Mouse (Mus musculus) adrenal gland, postnatal 36 days (tissue): ENCODE data around the gene Flcn. TPM values are rescaled to one million over a fixed set of nuclear protein-coding genes. Genes with fewer than 3 reads are reported as not detected.

Experiments
- DNase-seq, 2 experiments: peaks; one replicate each; pipeline ENCODE4 v3.0.0; 2021; ENCODE audit warnings: mixed read lengths in 1 of 2
- total RNA-seq, 2 experiments: library from RNA; stranded (reverse); gene quantifications; 2 replicates each; pipeline ENCODE4 v1.2.3; 2021

The Flcn gene
- total RNA-seq, 2 experiments from 2014 or later: 46.9 to 101 TPM

DNA sequence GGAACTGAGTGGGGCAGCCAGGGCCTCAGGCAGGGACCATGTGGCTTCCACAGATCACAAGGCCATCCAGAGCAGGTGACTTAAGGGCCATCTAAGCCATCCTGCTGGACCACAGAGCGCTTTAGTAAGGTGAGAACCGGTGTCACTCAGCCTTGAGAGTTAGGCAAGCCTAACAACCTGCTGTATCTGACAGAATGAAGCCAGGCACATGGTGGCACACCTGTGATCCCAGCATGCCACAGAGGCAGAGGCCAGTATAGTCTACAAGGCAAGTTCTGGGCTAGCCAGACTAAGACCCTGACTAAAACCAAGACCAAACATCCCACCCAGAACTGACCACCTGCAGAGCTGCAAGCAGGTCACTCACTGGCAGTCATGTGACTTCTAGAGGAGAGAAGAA is 4.2 kb downstream of the Flcn start:
- DNase-seq: no peak

DNA sequence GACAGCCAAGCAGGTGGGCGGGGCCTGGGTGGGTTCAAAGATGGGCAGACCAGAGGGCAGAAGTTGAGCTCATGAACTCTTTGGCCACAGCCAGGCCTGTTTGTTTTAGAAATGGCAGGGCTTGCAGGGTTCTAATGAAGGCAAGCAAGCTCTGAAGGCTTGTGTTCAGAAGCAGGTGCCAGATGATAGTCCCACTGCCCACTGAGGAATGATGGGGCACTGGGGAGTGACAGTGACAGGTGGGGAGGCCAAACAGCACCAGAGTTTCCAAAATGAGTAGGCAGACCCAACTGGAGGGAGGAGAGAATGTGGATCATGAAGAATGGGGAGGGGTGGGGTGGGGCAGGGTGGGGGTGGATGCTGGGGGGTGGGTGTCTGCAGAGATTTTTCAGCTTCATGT is 4.6 kb downstream of the Flcn start:
- no peak for DNase-seq

DNA sequence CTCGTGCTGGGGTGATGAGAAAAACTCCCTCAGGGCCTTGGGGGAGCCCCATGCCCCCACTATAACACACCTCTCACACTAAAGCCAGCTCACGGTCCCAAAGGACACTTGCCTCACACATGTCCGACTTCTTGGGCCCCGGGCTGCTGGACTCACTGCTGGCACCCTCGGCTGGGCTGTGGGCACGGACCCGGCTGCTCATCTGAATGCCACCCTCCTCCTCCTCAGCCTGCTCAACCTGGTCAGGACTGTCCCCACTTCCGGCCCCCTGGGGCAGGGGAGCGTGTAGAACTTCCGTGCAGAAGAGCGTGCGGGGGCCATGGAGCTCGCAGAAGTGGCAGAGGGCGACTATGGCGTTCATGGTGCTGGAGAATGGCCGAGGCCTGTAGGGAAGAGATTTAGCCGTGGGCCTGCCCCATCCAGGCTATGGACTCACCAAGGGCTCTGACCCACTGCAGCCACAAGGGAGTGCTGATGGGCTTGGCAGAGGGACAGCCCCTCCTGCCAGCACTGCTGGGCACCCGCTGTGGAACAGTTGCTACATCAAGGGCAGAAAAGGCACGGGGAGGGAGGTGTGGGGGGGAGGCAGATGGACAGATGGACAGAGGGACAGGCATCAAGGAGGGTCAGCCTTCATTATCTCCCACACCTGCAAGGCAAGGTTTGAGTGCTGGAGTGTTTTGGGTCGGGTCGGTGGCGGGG is 5.3 kb downstream of the Flcn start:
- peak; percentile 37 to 60 for DNase-seq

DNA sequence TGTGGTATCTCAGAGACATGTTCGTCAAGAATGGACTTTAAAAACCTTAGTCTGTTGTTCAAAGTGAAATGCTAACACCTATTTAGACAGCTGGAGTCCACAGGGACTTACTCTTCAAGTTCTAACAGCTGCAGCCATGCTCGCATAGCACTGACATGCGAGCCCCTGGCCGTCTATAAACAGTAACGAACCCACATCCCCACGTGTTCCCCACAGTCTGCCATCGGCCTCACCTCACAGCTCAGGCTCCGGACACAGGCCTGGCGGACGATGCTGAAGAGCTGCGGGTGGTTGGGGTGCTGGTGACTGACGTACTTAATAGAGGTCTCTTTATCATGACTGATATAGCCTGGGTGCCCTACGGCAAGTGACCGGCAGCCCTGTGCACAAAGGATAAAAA is 6.3 kb downstream of the Flcn start:
- DNase-seq: no peak

DNA sequence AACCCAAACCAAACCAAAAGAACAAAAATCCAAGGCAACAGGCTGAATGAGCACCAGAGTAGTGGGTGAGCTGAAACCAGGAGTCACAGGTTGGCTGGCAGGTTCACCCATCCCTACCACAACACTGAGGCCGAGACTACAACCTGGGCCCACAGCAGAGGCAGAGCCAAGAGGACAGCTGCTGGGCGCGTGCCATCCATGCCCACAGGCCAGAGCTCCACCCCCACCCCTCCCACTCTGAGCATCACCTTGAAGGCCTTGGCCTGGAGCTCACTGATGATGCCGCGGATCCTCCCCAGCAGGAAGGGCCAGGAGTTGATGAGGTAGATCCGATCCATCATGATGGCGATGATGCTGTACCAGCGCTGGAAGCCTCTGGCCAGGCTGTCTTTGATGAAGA is 7.9 kb downstream of the Flcn start:
- no peak for DNase-seq

DNA sequence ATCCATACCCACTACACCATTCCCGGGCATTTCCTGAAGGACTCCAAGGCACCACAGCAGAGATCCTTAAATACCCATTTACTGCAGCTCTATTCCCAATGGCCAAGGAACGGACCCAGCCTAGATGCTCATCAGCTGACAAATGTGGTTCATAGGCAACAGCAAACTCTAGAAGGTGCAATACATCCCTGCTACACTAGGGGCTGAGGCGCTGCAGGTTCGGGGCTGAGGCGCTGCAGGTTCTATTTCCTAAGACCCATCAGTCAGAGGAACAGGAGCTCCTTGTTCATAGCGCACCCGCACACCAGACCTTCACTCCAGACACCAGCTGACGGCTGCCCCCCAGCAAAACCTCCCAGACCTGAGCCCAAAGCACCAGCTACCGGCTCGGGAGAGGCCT is 9.4 kb downstream of the Flcn start:
- DNase-seq: no peak

DNA sequence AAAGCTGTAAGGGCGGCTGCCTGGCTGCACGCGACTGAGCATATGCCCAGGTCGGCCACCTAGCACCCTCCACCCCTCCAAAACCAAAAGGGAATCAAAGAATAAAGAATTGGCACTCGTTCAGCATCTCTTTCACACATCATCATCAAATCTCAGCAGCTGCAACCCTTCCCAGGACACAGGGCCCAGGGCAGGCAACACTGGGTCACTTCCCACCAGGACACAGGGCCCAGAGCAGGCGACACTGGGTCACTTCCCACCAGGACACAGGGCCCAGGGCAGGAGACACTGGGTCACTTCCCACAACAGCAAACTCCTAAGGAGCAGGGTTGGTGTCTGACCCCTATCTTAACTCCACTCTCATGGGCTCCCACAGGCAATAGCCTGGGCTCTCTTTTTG is 16.4 kb downstream of the Flcn start:
- no peak for DNase-seq

DNA sequence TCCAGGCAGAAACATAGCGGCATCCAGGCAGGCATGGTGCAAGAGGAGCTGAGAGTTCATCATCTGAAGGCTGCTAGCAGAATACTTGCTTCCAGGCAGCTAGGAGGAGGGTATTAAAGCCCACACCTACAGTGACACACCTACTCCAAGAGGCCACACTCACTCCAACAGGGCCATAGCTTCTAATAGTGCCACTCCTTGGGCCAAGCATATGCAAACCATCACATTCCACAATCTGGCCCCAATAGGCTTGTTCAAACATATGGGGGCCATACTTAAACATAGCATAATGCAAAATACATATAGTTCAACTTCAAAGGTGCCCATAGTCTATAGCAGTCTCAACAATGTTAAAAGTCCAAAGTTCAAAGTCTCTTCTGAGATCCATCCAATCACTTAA is 20.5 kb downstream of the Flcn start:
- DNase-seq: no peak

DNA sequence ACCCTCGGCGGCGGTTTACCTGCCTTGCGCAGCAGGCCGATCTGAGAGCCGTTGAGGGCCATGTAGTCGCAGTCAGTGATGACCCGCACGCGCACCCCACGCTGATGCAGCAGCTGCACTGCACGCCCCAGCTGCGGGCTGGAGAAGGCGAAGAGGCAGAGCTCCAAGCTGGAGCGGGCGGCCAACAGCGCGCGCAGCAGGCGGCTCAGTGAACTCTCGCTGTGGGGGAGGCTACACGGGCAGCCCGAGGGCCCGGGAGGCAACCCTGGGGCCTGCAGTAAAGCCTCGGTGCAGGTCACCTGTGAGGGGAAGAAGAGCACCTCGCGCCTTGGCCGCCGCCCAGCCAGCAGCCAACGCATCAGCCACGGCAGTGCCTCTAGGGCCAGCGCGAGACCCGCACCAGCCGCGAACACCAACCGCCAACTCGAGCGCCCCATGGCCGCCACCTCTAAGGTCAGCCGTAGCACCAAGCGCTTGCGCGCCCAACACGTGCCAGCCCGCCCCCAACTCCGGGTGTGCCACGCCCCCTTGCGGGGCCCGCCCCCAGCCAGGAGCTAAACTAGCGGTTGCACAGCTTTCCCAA is 22.5 kb downstream of the Flcn start, which contains the start of gene Pld6:
Pld6 (minus strand) TSS at position 447 of the 583 bp plus-strand sequence.
- peak; percentile 74 to 84 for DNase-seq

DNA sequence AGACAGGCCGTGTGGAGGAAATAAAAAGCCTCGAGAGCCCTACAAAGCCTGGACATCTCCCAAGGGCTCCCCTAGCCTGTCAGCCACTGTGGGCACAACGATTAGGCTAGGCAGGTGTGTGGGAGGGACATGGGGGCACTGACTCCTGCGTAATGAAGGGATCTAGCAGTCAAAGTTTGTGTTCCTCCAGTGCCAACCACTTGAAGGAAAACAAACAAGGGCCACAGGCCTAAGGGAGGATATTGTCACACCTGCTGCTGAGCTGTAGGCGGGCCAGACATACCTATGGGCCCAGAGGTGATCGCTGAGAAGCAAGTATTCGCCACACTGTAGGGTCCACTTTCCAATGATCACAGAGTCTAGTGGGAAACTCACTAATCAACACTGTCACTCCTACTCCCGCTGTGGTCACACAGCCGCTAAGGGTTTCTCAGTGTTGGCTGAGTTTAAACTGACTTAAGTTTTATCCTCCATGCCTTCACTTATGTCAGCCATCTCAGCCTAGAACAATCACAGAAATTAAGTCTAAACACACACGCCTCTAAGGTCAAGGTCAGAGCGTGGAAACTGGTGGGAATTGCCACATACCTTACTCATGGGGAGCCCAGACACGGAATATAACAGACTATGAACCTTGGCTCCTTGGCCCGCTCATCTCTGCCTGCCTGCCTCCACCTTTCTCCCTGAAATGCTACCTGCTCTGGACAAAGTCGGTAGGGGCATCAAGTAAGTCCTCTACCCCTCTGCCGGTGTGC is 23.2 kb downstream of the Flcn start:
- peak in 1 of 2 experiments; percentile 29 for DNase-seq

DNA sequence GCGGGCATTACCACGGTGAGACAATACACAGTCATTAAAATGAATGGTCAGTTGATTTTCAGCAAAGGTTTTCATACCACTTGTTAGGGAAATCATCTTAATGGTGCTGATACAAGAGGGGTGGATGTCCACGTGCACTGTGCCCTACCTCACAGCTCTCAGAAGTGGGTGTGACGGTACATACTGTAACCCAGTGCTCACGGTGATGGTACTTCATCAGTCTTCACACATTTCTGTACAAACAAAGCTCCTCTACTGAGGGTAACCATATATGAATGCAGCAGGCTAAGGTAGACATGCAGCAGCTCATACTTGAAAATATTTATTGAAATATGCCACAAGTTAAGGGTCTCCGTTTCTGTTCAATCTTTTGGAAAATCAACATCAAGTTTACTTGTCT is 26.2 kb downstream of the Flcn start:
- no peak for DNase-seq

DNA sequence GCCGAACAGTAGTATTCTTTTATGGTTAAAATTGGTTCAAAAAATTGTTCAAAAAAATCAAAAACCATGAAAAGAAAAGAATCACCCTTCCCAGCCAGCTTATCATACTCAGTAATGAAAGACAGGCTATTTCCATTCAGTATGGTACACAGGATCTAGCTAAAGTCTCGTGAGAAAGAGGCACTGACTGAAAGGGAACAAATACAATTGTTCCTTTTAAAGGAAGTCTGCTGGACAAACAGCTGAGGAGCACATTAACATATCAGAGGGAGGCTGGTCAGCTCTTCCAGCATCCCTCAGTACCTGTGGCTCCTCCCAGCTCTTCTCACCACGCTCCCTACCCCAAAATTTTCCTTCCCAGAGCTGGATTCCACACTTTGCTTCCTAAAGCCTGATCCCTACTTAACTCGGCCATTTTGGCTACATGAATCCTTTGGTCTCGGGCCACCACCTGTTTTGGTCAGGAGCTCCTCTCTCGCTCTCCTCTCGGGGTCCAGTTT is 27.7 kb downstream of the Flcn start:
- no peak for DNase-seq

DNA sequence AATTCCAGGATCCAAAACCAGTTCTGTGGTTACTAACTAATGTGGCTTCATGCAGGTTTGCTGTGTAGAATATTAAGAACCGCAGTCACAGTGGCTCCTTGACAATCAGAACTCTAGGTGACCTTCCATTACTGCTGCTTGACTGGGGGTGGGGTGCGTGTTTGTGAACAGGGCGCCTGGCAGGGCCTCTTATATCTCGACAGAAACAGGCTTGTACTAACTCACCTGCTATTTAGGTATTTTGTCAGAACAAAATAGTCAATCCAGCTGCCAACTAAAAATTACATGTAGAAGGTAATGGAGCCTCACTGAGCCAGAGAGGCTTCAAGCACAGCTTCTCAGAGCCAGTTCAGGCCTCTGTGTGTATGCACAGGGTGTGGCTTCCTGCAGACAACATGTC is 29.6 kb downstream of the Flcn start:
- DNase-seq: no peak

DNA sequence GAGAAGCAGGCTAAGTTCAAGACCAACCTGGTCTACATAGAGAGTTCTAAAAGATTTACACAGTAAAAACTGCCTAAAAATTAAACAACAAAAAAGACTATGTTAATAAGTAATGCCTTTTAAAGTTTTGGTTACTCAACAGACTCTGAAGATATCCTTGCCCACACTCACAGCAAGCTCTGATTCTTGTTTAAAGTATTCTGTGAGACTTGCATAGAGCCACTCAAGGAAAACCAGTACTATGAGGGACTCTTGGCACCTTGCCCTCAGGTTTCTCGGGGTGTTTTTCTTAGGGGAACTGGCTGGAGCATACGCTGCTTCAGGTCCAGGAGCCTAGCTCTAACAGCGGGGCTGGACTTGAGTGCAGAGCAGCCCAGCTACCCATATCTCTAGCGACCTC is 30.4 kb downstream of the Flcn start:
- DNase-seq: no peak

DNA sequence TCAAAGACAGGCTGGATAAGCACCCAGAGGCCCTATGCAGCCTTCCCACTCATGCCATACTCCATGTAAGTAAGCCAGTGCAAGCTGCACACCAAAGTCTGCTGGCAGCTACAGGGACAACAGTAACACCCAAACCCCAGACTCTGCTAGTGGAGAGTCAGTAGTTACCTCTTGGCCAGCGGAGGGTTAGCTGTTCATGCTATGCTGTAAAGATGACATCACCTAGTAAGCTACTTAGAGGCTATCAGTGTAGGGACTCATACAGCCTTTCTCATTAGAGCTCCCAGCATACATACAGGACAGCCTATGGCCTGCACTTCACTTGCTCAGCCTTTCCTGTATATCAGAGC is 31.0 kb downstream of the Flcn start:
- DNase-seq: no peak

DNA sequence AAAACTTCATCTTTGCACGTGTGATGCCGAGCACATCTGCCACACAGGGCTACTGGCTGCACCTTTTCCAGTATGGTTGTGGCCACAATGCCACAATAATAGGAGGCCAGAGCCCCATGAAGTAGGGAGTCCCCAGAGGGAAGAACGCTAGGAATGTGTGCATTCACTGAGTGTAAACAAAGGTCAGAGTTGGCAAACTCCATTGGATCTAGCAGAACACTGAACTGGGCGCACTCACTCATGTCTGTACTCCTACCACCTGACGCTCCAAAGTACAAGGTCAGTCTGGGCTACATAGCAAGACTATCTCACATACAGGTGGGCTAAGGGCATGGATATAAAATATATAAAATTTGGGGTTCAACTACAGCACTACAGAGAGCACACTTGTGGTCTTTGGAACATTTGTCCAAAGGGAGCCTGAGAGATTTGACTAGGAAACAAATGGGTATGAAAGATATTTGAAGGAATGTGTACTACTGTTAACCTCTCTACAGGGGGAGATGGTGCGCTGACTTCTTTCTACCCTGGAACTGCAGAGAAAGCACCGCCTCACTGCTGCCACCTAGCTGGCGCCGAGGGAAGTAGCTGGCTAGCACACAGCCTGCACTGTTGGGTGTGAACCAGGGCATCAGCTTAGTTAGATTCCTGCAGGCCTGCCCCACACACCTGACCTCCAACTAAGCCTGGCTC is 31.5 kb downstream of the Flcn start:
- peak; percentile 83 to 90 for DNase-seq

DNA sequence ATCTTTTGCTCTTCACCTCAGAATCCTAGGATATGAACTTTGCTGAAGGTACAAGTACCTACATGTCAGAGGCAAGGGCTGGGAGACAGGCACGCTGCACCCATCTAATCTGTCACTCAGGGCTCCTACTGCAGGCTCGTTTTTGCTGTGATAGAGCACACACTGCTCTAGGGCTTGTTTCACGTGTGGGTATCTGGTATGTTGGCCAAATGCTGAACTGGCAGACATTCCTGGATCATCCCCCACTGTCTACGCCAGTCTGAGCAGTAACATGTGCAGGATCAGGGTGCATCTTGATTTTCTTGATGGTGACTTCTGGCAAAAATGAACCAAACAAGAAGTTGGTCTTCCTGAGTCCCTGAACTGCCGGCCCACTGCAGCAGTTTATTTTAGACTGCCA is 32.6 kb downstream of the Flcn start:
- no peak for DNase-seq

DNA sequence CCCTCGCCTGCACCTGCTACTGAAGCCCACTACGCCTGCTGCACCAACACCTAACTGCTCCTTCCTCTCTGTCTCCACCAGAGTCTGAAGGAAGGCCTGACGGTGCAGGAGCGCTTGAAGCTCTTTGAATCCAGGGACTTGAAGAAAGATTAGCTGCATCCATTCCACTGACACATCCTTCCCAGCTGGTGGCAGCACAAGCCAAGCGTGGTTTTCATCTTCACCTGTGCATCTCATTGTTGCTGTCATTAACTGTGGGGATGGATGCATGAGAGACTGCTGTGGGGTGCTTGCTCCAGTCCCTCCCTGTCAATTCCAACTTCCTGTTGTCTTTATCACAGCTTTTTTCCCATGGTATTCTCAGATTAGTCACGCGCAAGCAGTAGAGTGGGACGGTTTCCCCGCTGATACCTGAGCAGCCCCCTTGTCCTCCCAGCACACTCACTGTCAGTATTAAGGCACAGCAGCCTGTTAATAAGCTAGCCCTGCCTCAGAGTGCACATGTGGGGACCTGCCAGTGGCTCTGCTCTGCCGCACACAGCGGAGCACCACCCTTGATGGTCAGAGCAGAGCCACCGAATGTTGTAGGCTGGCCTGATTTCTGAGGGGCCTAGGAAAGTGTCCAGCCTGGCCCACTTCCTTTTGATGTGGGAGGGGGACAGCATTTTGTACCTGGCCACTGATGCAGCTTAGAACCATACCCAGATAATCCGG is 34.2 kb downstream of the Flcn start:
- DNase-seq: no peak

DNA sequence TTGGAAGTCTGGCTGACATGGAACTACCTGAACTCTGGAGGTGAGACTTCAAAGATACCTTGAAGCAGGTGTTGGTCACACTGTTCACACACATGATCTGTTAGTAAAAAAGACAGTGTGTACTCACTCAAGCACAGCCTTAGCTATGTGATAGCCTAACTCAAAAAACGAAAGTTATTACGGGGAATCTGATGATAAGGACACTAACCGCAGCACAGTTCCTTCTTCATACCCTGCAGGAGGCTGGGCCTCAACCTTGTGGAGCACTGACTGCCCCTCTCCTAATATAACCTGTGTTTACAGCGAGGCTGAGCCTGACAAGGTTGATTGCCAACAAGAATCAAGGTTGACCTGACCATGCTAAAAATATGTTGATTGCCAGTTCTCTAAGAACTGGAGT is 35.3 kb downstream of the Flcn start:
- DNase-seq: no peak

DNA sequence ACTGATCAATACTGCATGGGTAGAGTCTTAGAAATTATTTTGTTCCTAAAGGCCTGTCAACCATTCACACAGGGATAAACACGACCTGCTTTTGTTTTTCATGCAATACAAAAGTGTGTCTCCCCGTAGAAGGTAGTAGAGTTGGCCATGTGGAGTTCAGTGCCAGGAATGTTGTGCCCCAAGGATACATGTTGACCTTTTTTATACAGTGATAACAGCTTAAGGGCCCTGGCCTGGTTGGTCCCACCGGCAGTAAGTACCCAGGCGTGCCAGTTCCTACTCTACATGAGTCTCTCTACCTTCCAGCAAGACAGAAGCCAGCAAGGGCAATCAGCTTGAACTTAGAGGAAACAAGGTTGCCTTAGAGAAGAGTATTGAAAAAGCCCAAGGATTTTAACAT is 36.9 kb downstream of the Flcn start:
- peak; percentile 29 to 33 for DNase-seq

DNA sequence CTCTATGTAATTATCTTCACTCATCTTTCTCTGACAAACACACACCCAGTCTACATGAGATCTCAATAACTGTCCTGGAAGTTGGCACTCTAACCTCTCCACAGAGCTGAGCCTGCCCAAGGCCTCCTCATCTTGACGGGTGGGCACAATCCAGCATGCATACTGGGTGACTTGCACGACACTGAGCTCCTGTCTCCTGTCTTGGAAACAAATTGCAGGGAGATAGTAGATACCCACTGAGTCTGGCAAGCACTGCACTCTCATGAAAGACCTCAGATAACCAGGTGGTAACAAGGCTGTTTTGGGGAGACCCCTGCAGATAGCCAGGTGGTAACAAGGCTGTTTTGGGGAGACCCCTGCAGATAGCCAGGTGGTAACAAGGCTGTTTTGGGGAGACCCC is 37.5 kb downstream of the Flcn start:
- DNase-seq: no peak

DNA sequence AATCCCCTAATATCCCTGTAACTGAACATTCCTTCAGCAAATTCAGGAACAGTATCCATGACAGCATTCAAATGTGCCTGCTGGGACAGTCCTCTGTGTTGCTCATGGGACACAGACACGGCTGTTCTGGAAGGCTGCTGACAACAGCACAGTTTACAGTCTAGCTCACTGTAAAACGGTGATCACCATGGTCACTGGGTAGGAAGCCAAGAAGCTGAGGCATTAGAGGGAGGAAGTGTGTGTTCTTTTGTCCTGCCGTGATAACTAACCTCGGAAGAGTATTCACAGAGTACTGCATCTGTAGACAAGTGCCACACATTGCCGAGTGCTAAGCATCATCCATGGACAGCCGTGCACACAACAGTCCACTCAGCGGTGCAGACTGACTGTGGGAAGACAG is 39.1 kb downstream of the Flcn start:
- no peak for DNase-seq
